Mouse (Mus musculus): ENCODE results near the gene Fgf14. TPM values are rescaled to one million over a fixed set of nuclear protein-coding genes. Genes with fewer than 3 reads are reported as not detected.

Gene Fgf14
- polyA plus RNA-seq (2015; fragmentation: Illumina TruSeq; extraction: RNeasy Lipid Tissue Mini Kit (QIAGEN cat#74804); ENCODE audit: insufficient read depth, low replicate concordance), result 0.14 TPM

GRCm38 (mm10) chr14:124676506-124677177 is at the start of gene Fgf14:
Fgf14 (minus strand) TSS chr14:124677127.

